Mouse (Mus musculus): ENCODE measurements around the gene Twf2. TPM values are rescaled to one million over a fixed set of nuclear protein-coding genes. Genes with fewer than 3 reads are reported as not detected.

The Twf2 gene
- 44.7 TPM for polyA plus RNA-seq (2014; fragmentation: Illumina TruSeq; extraction: RNeasy Lipid Tissue Mini Kit (QIAGEN cat#74804); ENCODE audit: insufficient read depth, low read depth, low replicate concordance)

GRCm38 (mm10) chr9:106202819-106203636 is at the start of gene Twf2:
Gene Twf2 (plus strand): TSS chr9:106203108.

GRCm38 (mm10) chr9:106158037-106158491 is 44.8 kb upstream of the Twf2 start, which contains the start of gene Glyctk:
Gene Glyctk (minus strand): TSS chr9:106158138.

GRCm38 (mm10) chr9:106170556-106171345 is 32.2 kb upstream of the Twf2 start, which contains the start of gene Wdr82:
Gene Wdr82 (plus strand): TSS chr9:106170928.

GRCm38 (mm10) chr9:106199535-106200272 is 3.2 kb upstream of the Twf2 start, which contains the start of gene Ppm1m:
Gene Ppm1m (minus strand): TSS chr9:106199746.

DNA sequence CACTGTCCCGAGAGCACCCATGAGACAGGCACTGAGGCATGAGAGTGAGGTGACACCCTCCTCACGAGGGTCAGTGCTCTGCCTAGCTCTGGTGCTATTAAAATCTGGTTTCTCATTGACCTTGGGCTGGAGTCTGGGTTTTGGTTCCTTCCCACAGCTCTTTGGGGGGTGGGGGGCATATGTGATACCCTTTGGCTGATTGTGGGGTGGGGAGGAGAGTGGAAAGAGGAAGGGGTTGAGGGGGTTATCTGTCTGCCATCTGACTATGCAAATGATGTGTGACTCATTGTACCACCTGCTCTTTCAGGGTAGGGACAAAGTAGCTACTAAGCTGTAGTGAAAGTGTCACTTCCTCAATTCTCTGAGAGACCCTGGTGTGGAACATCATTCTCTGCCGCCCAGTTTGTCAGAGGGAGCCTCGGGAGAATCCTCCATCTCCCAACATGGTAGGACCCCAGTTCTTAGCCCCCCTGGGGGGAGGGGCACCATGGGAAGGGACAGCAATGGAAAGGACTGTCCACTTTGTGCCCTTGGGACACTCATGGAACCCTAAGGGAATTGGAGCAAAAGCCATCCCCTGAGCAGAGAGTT is 19.4 kb downstream of the Twf2 start, which contains the start of gene Tlr9:
Gene Tlr9, plus strand, starts transcription at position 338 of the 591 bp plus-strand sequence.

Other genes starting within 250 kb of the Twf2 start
- gene Col6a5, start 242.5 kb upstream of the Twf2 start, polyA plus RNA-seq (2014; fragmentation: Illumina TruSeq; extraction: RNeasy Lipid Tissue Mini Kit (QIAGEN cat#74804); ENCODE audit: insufficient read depth, low read depth, low replicate concordance): 0.33 TPM
- 0.39 TPM for gene Col6a4, start 106.3 kb upstream of the Twf2 start, polyA plus RNA-seq (2014; fragmentation: Illumina TruSeq; extraction: RNeasy Lipid Tissue Mini Kit (QIAGEN cat#74804); ENCODE audit: insufficient read depth, low read depth, low replicate concordance)
- 1.2 TPM for gene Glyctk, start 45.0 kb upstream of the Twf2 start, polyA plus RNA-seq (2014; fragmentation: Illumina TruSeq; extraction: RNeasy Lipid Tissue Mini Kit (QIAGEN cat#74804); ENCODE audit: insufficient read depth, low read depth, low replicate concordance)
- 27.9 TPM for gene Wdr82, start 32.2 kb upstream of the Twf2 start, polyA plus RNA-seq (2014; fragmentation: Illumina TruSeq; extraction: RNeasy Lipid Tissue Mini Kit (QIAGEN cat#74804); ENCODE audit: insufficient read depth, low read depth, low replicate concordance)
- 33.4 TPM for gene Ppm1m, start 3.4 kb upstream of the Twf2 start, polyA plus RNA-seq (2014; fragmentation: Illumina TruSeq; extraction: RNeasy Lipid Tissue Mini Kit (QIAGEN cat#74804); ENCODE audit: insufficient read depth, low read depth, low replicate concordance)
- gene Tlr9, start 19.5 kb downstream of the Twf2 start, polyA plus RNA-seq (2014; fragmentation: Illumina TruSeq; extraction: RNeasy Lipid Tissue Mini Kit (QIAGEN cat#74804); ENCODE audit: insufficient read depth, low read depth, low replicate concordance): 0.81 TPM
- 268 TPM for gene Alas1, start 45.5 kb downstream of the Twf2 start, polyA plus RNA-seq (2014; fragmentation: Illumina TruSeq; extraction: RNeasy Lipid Tissue Mini Kit (QIAGEN cat#74804); ENCODE audit: insufficient read depth, low read depth, low replicate concordance)
- 6.4 TPM for gene Poc1a, start 78.0 kb downstream of the Twf2 start, polyA plus RNA-seq (2014; fragmentation: Illumina TruSeq; extraction: RNeasy Lipid Tissue Mini Kit (QIAGEN cat#74804); ENCODE audit: insufficient read depth, low read depth, low replicate concordance)
- gene Dusp7, start 165.5 kb downstream of the Twf2 start, polyA plus RNA-seq (2014; fragmentation: Illumina TruSeq; extraction: RNeasy Lipid Tissue Mini Kit (QIAGEN cat#74804); ENCODE audit: insufficient read depth, low read depth, low replicate concordance): 33.2 TPM
- 688 TPM for gene Rpl29, start 226.3 kb downstream of the Twf2 start, polyA plus RNA-seq (2014; fragmentation: Illumina TruSeq; extraction: RNeasy Lipid Tissue Mini Kit (QIAGEN cat#74804); ENCODE audit: insufficient read depth, low read depth, low replicate concordance)
- gene Acy1, start 235.2 kb downstream of the Twf2 start, polyA plus RNA-seq (2014; fragmentation: Illumina TruSeq; extraction: RNeasy Lipid Tissue Mini Kit (QIAGEN cat#74804); ENCODE audit: insufficient read depth, low read depth, low replicate concordance): 6.0 TPM
- gene Abhd14b, start 244.4 kb downstream of the Twf2 start, polyA plus RNA-seq (2014; fragmentation: Illumina TruSeq; extraction: RNeasy Lipid Tissue Mini Kit (QIAGEN cat#74804); ENCODE audit: insufficient read depth, low read depth, low replicate concordance): 37.3 TPM
- gene Abhd14a, start 244.6 kb downstream of the Twf2 start, polyA plus RNA-seq (2014; fragmentation: Illumina TruSeq; extraction: RNeasy Lipid Tissue Mini Kit (QIAGEN cat#74804); ENCODE audit: insufficient read depth, low read depth, low replicate concordance): 18.9 TPM